Mouse (Mus musculus) mouse embryonic stem cell (cell line): ENCODE results near the gene Ugp2.

Experiments
- in situ Hi-C, 2 experiments: fragments of 300-500 bp; cut with MboI; formaldehyde crosslinking; loops; 1 replicate in 1 of 2; 3 replicates in 1 of 2; pipeline ENCODE4 v1.14.3; 2019 to 2020; ENCODE audit warnings: low sequenced_read_pairs in 2 of 2, low pct_unique_long_range_greater_than_20kb in 1 of 2, mixed read lengths in 1 of 2; ENCODE audit not compliant: unreplicated experiment in 1 of 2

The Ugp2 gene

DNA sequence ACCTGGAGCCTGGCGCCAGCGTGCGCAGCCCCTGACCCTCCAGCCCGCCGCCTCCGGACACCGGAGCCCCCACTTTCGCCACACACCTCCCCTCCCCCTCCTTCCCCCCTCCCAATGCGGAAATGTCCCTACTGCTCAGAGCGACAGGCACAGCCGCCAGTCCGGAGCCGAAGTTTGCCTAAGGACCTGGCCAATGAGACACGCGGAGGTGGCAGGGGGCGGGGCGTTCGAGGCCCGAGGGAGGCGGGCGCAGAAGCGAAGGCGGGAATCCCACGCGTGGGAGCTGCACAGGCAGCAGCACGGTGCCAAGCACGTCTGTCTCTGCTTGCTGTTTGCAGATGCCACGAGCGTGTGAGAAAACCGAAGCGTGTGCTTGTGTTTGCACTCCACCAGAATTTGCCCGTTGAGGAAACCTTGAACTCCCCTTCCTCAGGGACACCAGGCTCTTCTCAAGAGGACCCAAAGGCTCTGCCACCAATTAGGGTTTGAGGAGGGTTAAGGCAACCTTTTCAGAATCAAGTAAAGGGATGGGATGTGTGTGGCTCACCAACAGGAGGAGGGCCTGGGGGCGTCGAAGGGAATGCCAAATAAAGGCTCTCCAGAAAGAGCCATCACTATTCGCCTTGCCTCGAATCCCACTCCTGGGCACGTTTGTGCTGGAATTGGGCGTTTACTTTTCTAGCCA lies at the start of gene Ugp2:
Ugp2 (minus strand) TSS at position 80 of the 685 bp plus-strand sequence.
- in situ Hi-C loops, result no loop called here

DNA sequence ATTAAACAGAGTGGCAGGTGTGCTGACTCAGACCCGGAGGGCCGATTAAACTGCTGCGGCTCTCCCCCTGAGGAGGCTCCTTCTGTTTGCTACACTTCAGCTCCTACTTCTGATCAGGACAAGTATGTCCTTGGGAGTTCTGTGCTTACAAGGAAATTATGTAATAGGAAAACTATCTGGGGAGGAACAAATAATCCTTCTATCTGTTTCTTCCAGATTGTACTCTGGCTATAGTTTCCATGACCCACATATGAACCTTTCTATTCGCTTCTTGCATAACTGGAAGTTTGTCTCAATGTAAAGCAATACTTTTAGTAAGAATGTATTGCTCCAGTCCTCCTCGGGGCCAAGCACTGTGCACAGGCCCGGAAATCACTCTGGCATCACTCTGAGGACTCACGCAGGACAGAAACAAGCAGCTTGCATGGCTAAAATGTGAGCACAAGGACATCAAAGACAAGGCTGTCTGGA lies 43.9 kb upstream of the Ugp2 start:
- in situ Hi-C loops, result no loop called here

- in situ Hi-C loops, result no loop called here
These were observed 35.7 kb upstream of the Ugp2 start for GRCm38 (mm10) chr11:21406668-21407067.

GRCm38 (mm10) chr11:21406141-21406540 lies 35.1 kb upstream of the Ugp2 start:
- in situ Hi-C loops, result no loop called here

DNA sequence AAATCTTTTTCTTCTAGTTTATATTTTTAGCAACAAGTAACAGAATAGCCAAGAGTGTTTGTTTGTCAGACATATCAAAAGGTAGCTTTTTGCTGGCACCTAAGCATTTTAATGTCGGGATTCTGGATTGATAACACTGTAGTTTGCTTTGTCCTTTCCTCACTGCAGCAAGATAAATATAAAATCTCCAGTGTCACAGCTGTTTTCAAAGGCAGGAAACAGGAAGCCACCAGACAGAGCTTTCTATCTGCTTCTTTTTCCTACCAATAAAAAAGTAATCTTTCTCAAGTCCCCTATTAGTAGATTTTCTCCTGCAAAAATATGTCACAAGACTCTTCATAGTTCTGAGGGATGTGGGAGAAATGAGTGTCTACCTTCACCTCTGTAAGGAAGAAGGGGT lies 32.9 kb upstream of the Ugp2 start:
- in situ Hi-C loops, result no loop called here

- in situ Hi-C loops, result no loop called here
These were observed 31.7 kb upstream of the Ugp2 start for GRCm38 (mm10) chr11:21402481-21403254.

GRCm38 (mm10) chr11:21401248-21401647 lies 30.2 kb upstream of the Ugp2 start:
- in situ Hi-C loops, result no loop called here

- in situ Hi-C loops, result no loop called here
These were observed 28.2 kb upstream of the Ugp2 start for GRCm38 (mm10) chr11:21399186-21399681.

DNA sequence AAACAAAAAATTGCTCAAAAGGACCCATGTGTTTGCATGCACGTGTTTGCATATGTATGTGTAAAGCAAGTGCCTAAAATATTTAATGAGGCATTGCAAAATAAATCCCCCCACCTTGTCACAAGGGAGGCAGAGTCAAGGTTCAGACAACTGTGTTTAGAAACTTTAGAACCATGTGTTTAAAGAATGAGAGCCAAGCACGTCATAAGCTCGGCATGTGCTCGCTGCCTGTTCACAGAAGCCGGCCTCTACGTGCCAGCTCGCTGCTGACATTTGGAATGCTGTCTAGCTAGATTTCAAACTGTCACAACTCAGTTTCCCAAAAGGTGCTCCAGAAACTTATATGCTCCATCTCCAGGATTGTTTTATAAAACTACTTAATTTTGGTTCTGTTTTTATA lies 27.5 kb upstream of the Ugp2 start:
- in situ Hi-C loops, result no loop called here

- in situ Hi-C loops, result no loop called here
These were observed 15.8 kb upstream of the Ugp2 start for GRCm38 (mm10) chr11:21386790-21387189.

DNA sequence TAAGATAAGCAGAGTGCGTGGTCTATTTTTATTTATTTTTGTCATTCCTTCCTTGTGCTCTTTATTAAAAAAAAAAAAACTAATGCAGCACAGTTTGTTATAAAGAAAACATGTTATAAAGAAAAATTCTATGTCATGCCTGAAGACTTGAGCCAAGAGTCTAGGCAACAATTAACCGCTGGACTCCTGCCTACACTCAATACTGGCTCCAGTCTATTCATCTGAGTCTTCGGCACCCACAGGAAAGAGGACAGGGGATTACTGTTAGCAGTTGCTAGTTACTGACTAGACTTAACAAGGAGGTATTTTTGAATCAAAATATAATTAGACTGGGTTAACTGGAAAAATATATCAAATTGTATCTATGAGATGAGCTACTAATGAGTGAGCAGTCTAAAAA lies 3.1 kb upstream of the Ugp2 start:
- in situ Hi-C loops, result no loop called here

- in situ Hi-C loops, result no loop called here
These were observed 441 bp downstream of the Ugp2 start for GRCm38 (mm10) chr11:21370399-21371121.

DNA sequence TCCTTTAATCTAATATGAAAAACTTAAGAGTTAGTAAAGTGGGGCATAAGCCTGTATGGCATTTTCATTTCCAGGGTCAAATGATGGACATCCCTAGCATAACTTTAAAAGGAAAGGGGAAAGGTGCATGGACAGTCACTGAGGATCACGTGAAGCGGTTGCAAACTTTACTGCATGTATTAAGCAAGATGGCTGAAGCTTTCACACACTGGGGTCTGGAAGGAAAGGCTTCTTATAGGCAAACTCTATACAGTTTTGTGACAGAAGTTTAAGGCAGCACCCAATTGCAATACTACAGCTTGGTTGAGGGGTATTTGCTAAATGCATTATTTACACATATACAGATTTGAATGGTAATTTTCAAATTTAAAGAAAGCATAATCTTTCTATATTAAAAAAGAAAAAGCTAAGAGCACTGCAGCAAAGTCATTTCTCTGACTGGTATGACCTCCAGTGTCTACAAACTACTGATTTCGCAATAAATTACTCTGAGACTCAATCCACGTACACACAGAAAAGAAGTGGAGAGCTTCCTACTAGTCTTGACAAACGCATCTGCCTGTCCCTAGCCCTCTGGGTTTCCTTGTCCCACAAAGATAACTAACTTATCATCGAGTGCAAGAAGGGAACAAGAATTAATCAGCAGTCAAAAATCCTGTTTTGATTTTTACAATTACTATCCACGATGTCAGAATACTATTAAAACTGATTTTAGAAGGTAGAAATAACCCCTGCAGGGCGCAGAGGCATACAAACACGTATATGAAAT lies 1.6 kb downstream of the Ugp2 start:
- in situ Hi-C loops, result no loop called here

DNA sequence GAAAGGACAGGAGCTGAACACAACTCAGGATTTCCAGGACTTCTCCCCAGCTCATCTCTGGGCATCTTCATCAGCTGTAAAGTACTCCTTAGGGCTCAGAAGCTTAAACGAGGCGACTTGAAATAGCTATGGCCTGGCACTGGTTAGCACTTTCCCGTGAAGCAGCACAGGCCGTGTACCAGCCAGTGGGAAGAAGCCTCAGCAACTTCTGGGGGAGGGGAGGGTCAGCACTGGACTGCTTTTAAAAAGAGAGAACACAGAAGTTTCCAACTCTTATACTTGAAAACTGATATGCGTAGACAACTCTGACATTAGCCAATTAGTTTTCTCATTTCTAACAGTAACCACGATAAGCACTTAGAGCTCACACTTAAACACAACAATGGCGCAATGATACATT lies 2.5 kb downstream of the Ugp2 start:
- in situ Hi-C loops, result no loop called here

- in situ Hi-C loops, result no loop called here
These were observed 7.7 kb downstream of the Ugp2 start for GRCm38 (mm10) chr11:21363144-21363940.

DNA sequence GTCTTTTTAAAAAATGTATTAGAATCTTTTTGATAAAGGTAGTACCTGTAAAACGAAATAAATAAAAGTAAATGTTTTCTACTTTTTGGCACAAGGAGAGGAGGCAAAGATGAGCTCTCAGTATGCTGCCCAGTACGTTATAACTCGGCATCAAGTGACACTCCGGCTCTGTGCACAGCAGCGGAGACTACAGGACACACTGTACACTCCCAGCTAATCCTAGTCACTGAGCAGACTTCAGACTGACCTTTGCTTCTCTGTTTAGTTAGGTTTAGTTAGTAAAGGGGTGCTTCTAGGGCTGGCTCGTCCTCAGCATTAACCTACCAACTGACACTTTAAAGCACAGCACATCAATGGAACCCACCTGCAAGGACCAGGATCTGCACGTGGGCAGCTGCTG lies 19.7 kb downstream of the Ugp2 start:
- in situ Hi-C loops, result no loop called here

DNA sequence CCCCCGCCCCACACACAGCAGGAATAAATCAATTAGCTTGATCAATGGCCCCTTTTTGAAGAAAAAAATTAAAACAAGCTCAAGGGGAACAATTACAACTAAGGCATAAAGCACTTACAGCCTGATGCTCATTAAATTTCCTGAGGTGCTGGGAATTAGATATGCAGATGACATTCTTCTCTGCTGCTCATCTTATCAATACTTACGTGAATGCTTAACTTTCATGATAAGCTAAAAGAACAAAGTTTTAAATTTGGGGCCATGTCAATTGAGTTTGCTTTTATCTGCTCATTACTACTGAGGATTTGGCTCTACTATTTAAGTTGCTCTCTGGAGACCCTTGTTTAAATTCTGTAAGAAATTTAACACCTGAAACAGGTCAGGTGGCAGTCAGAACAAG lies 22.1 kb downstream of the Ugp2 start:
- in situ Hi-C loops, result no loop called here

GRCm38 (mm10) chr11:21346020-21346419 lies 25.0 kb downstream of the Ugp2 start:
- in situ Hi-C loops, result no loop called here
